Mouse (Mus musculus) right cerebral cortex, postnatal 36 days (tissue): ENCODE data around the gene Sult2a6.

ENCODE experiments used
- DNase-seq, 2 experiments: peaks; one replicate each; pipeline ENCODE4 v3.0.0; 2022; ENCODE audit warnings: low spot score in 2 of 2, mixed read lengths in 1 of 2

Gene Sult2a6

DNA sequence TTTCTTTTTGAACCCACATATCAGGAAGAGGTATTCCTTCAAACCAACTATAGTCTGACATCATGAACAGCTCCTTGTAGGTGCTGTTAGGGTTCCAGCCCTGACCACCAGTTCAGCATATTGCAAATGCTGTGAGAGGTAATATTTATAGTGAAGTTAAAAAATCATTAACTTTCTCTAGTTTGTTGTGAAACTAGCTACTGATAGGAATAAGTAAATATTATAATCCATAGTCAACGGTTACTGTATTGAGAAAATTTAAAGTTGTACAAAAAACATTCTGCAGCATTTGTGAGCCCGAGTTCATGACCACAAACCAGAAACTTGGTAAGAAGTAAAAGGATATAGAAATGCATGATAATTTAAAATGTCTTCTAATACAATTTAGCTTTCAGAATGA, at the start of gene Sult2a6:
Gene Sult2a6 (minus strand): TSS at position 101 of the 400 bp plus-strand sequence.
- no peak for DNase-seq

- no peak for DNase-seq
Observed at GRCm38 (mm10) chr7:14215231-14215630, 39.4 kb downstream of the Sult2a6 start.

DNA sequence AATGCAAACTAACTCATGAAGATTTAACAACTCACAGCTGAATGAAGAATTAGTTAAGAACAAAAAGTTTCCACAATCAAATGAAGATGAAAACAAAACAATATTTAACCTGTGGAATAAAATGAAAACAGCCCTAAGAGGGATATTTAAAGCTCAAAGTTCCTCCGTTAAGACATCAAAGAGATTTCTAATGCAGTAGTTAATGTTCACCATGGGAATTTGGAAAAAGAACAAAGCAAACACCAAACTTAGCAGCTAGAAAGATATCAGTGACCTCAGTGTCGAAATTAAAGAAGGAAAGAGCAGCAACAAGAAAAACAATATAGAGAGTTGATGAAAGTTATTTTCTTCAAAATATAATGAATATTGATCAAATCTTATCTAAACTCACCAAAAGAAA, 51.3 kb downstream of the Sult2a6 start:
- no peak for DNase-seq

- DNase-seq: no peak
Observed at GRCm38 (mm10) chr7:14202487-14202886, 52.2 kb downstream of the Sult2a6 start.
